Mouse (Mus musculus): ENCODE measurements at regions not wholly inside any gene's neighbourhood (a gene's known extent, or its start where the extent isn't known, plus 50 kb on each side); places are given as distances from the start of the nearest gene placed in this dataset.

DNA sequence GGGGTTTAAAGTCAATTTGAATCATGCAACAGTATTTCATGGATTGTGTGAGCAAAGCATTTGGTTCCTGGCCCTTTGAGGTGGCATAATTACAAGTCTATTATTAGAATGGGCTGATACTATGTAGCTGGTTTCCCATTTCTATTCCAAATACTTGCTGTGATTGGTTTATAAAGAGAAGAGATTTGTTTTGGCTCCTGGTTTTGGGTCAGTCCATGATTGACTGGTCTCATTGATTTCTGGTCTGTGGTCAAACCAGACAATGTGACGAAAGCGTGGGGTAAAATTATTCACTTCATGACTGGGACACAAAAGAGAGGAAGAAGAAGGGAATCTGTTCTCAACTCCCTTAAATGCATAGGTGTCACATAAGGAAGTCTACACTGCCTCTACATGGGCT, 147.0 kb upstream of the Dlgap1 start:
- TF ChIP-seq CTCF (IDR thresholded peaks at IDR 0.05; ENCODE audit: control insufficient read depth, insufficient read depth, insufficient replicate concordance, low read depth, low read length), result no peak
- TF ChIP-seq POLR2A (IDR thresholded peaks at IDR 0.05; ENCODE audit: control insufficient read depth, low read depth, low read length), result no peak
